Mouse (Mus musculus): ENCODE data around the gene Olfr875. TPM values are rescaled to one million over a fixed set of nuclear protein-coding genes. Genes with fewer than 3 reads are reported as not detected.

Olfr875 gene
- not detected for total RNA-seq (2023)

DNA sequence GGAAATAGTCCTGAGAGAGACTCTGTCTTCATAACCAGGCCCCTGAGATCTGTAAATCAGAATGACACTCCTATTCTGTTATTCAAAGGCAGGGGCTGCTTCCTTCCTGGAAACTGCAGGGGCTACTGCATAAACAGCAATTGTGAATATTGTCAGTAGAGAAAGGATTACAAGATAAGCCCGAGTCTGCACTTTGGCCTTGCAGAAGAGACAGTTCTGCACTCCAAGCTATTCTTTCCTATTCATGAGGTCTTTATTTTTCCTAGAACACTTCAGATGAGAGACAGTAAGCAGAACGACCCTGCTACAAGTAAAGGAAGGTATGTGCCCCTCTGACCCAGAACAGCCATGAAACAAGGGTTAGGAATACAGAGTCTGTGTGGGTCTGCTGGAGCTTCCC is at the start of gene Olfr875:
Gene Olfr875 (plus strand): TSS at position 99 of the 400 bp plus-strand sequence.

DNA sequence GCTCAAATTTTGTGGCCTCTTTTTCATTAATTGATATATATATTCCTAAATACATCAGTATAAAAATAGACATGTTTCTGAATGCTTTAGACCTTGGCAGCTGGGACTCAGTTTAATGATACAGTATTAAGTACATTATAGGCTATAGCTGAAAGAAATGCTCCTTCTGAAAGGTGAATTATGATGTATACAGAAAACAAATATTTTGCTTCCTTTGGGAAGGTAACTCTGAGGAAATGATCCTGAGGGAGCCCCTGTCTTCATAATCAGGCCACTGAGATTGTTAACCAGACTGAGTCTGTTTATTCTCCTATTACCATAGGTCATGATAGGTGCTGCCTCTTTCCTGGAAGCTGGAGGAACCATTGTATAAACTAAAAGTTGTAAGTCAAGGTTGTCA is 26.9 kb upstream of the Olfr875 start, which contains the start of gene Olfr874:
Gene Olfr874 (plus strand): TSS at position 301 of the 400 bp plus-strand sequence.

DNA sequence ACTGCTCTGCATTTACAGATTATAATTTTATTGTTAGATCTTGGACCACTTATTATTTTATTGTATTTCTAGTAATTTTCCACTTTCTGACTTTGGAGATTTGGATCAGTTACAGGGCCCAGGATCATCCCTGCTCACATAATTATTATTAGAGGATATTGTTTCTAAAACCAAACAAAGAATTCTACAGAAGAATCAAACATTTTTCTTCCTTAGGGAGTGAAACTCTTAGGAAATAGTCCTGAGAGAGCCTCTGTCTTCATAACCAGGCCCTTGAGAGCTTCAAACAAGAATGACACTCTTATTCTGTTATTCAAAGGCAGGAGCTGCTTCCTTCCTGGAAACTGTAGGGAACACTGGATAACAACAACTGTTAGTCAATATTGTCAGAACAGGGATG is 31.1 kb downstream of the Olfr875 start, which contains the start of gene Olfr876:
Gene Olfr876 (plus strand): TSS at position 301 of the 400 bp plus-strand sequence.

Other genes starting within 250 kb of the Olfr875 start
- under 1 TPM; 0.40 to 0.64 TPM for gene Esam, start 243.8 kb upstream of the Olfr875 start, total RNA-seq (2023)
- gene Vsig2, start 232.6 kb upstream of the Olfr875 start, total RNA-seq (2023) = not detected
- gene Nrgn, start 219.0 kb upstream of the Olfr875 start, total RNA-seq (2023) = 1 to 10 TPM in 1 of 2 experiments, under 1 TPM in 1; 0.95 to 1.7 TPM
- 1 to 10 TPM; 3.5 to 4.4 TPM for gene Siae, start 216.2 kb upstream of the Olfr875 start, total RNA-seq (2023)
- not detected for gene Spa17, start 158.1 kb upstream of the Olfr875 start, total RNA-seq (2023)
- gene Tbrg1, start 114.5 kb upstream of the Olfr875 start, total RNA-seq (2023) = 10 to 100 TPM; 38.1 to 45.5 TPM
- gene Panx3, start 102.6 kb upstream of the Olfr875 start, total RNA-seq (2023) = not detected
- gene Olfr160, start 55.6 kb upstream of the Olfr875 start, total RNA-seq (2023) = not detected
- not detected for gene Olfr874, start 26.8 kb upstream of the Olfr875 start, total RNA-seq (2023)
- gene Olfr876, start 31.2 kb downstream of the Olfr875 start, total RNA-seq (2023) = not detected
- not detected for gene Olfr877, start 82.4 kb downstream of the Olfr875 start, total RNA-seq (2023)
- gene Olfr145, start 124.9 kb downstream of the Olfr875 start, total RNA-seq (2023) = not detected
- gene Olfr878, start 146.0 kb downstream of the Olfr875 start, total RNA-seq (2023) = not detected
- not detected for gene Olfr881, start 220.0 kb downstream of the Olfr875 start, total RNA-seq (2023)

Measured in neutrophil, adult 59 days (primary cell).